Mouse (Mus musculus) hindbrain, embryonic 11.5 days (tissue): ENCODE data around the gene Grrp1. TPM values are rescaled to one million over a fixed set of nuclear protein-coding genes. Genes with fewer than 3 reads are reported as not detected.

Source experiments
- ATAC-seq: fragments of 200-750 bp; cut with Nextera tagmentation; 2 replicates; pipeline ENCODE4 v1.8.0; 2017; ENCODE audit warnings: mild to moderate bottlenecking, moderate TSS enrichment, moderate library complexity; ENCODE audit not compliant: low FRiP score
- DNase-seq: peaks from one replicate; pipeline ENCODE4 v3.0.0-alpha.2; 2015; ENCODE audit warnings: low spot score
- H3K27ac ChIP-seq: fragments of 300-500 bp; sonication (generic); 2 replicates; pipeline ENCODE4 v1.5.1; 2014; ENCODE audit warnings: mild to moderate bottlenecking, low read depth, low read length
- H3K27me3 ChIP-seq: fragments of 300-500 bp; sonication (generic); 2 replicates; pipeline ENCODE4 v1.6.1; 2014; ENCODE audit warnings: mild to moderate bottlenecking, low read length, moderate library complexity, mixed read lengths; ENCODE audit not compliant: control insufficient read depth, insufficient read depth
- H3K36me3 ChIP-seq: fragments of 300-500 bp; sonication (generic); 2 replicates; pipeline ENCODE4 v1.6.1; 2014; ENCODE audit warnings: mild to moderate bottlenecking, low read length, moderate library complexity, mixed read lengths; ENCODE audit not compliant: control insufficient read depth, insufficient read depth
- H3K4me1 ChIP-seq: fragments of 300-500 bp; sonication (generic); replicated peaks from 2 replicates; pipeline ENCODE4 v1.6.1; 2014; ENCODE audit warnings: low read length, mixed read lengths; ENCODE audit not compliant: control insufficient read depth, insufficient read depth
- H3K4me2 ChIP-seq: fragments of 300-500 bp; sonication (generic); replicated peaks from 2 replicates; pipeline ENCODE4 v1.6.1; 2014; ENCODE audit warnings: mild to moderate bottlenecking, low read depth, low read length
- H3K4me3 ChIP-seq: fragments of 300-500 bp; sonication (generic); 2 replicates; pipeline ENCODE4 v1.5.1; 2014; ENCODE audit warnings: low read depth, low read length
- H3K9ac ChIP-seq: fragments of 300-500 bp; sonication (generic); 2 replicates; pipeline ENCODE4 v1.6.1; 2014; ENCODE audit warnings: low read depth, low read length
- H3K9me3 ChIP-seq: fragments of 300-500 bp; sonication (generic); 2 replicates; pipeline ENCODE4 v1.6.1; 2016; ENCODE audit warnings: low read length; ENCODE audit not compliant: control insufficient read depth
- WGBS: fragments of 180-500 bp; shearing (Covaris S2); extraction: QIAGEN DNeasy Blood & Tissue Kit; methylation state at CpG from one replicate; pipeline ENCODE4 v1.1.7; 2014; 5-methylcytosine and 5-hydroxymethylcytosine counted together
- polyA plus RNA-seq: library from polyadenylated mRNA; unstranded; fragments of >200 nt; fragmentation: Nextera tagmentation; extraction: Ambion mirVana; gene quantifications from 2 replicates; pipeline ENCODE4 v1.2.1, GENCODE M21; 2014

Gene Grrp1
- polyA plus RNA-seq, 1 experiment from 2014 or later: 5.1 TPM

DNA sequence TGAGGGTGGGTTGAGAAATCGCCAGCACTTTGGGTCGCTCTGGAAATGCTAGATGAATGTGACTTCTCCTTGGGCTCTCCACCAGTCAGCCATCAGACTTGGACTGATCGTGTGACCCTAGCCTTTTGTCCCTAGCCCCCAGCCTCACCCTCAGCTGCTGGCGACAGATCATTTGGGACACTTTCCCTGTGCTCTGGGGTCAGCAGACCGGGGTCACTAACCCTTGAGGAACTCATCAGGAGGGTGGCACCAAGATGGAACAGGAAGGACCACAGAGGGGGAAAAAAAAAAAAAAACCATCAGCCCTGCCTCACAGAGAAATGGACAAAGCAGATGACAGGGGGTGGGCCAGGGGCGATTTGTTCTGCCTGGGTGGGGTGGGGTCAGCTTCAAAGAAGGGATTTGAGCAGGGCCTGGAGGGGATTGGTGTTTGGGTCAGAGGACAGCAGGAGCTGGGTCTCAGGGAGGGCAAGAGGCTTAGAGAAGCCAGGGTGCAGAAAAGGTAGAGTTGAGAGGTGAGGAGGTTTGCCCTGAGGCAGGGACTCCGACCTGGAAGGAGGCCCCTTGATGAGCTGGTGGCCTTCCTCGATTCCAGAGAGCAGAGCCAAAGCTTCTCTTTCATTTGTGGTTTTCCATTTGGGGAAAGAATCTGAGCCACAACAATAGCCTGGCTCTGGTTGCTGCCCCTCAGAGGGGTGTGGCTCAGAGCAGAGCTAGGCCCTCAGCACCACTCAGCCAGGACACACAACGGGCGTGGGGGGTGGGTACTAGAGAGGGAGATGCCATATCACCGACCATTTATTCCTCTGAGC lies 3.5 kb upstream of the Grrp1 start:
- ATAC-seq: no peak
- peak; percentile 25 for DNase-seq
- WGBS: 4% methylated on average over 11 of the region's 11 CpGs
- Histone ChIP-seq H3K36me3 (no peaks in the 10 kb centered on the region), H3K4me2 (no peak overlapping the region), H3K27me3 (peaks cover 13% of the 10 kb centered on the region), H3K27ac (no peak overlapping the region), H3K9ac (no peak overlapping the region), H3K9me3 (no peaks in the 10 kb centered on the region), H3K4me1 (peaks cover 28% of the 10 kb centered on the region), H3K4me3 (no peak overlapping the region)

DNA sequence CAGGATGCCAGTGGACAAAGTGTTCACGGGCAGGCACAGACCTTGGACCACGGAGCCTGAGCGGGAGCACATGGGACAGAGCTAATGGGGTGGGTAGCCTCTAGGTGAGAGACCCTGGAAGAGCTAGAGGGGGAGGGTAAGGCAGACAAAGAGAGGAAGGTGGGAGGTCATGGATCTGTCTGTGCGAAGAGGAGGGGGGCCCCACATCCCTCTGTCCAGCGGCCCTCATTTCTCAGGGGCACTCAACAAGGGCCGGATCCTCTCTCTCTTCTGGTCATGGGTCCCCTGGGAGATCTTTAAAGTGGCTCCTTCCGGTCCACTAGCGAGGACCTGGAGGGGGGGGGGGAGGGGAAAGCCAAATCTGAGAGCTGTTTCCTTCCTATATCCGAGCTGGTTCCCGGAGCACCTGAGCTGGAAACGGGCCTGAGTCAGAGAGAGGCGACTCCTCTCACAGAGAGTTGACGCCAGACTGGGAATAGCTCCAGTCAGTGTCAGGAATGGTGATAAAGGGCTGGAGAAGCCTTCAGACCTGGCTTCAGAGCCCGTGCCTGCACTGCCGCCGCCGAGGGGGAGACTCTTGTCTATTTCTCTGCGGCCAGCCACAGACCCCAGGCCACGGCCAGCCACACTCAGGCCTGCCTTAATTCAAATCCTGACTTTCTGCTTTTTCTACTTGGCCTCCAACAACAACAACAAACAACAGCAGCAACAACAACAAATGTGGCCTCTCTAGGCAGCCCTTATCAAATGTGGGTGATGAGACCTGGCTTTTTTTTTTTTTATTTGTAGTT lies 2.7 kb upstream of the Grrp1 start:
- peak overlapping the region; percentile 19; the same call in 1 of the 2 replicates for H3K4me2 ChIP-seq
- 2% methylated on average over 18 of the region's 19 CpGs for WGBS
- no peaks in the 10 kb centered on the region for H3K36me3 ChIP-seq
- no peaks in the 10 kb centered on the region for H3K9me3 ChIP-seq
- H3K4me1 ChIP-seq: peaks cover 30% of the 10 kb centered on the region
- H3K9ac ChIP-seq: peak overlapping the region; percentile 20; the same call in 1 of the 2 replicates
- no peak overlapping the region for H3K4me3 ChIP-seq
- ATAC-seq (no peak), DNase-seq (peak; percentile 54)
- H3K27ac ChIP-seq: 0 out of 2 replicates have a peak overlapping the region, but pooled peaks have one; percentile 18
- H3K27me3 ChIP-seq: peaks cover 21% of the 10 kb centered on the region

DNA sequence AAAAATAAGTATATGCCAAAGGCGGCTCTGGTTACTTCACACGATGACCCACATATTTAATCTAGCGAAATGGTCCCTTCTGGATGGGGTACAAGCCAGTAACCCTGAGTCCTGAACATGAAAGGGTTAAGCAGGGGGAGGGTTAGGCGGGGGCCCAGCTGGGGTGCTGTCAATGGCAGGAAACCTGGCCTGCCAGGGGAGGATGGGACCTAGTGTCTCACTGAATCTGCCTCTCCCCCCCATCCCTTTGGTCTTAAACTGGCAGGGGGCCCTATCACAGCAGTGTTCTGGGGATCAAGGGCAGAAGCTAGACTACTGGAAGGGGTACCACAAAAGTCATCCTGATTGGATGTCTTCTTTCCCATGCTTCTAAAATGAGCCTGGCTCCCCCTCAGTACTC lies 1.9 kb upstream of the Grrp1 start:
- WGBS: 12% methylated on average over 4 of the region's 4 CpGs
- H3K4me2 ChIP-seq: no peak overlapping the region
- H3K4me3 ChIP-seq: no peak overlapping the region

DNA sequence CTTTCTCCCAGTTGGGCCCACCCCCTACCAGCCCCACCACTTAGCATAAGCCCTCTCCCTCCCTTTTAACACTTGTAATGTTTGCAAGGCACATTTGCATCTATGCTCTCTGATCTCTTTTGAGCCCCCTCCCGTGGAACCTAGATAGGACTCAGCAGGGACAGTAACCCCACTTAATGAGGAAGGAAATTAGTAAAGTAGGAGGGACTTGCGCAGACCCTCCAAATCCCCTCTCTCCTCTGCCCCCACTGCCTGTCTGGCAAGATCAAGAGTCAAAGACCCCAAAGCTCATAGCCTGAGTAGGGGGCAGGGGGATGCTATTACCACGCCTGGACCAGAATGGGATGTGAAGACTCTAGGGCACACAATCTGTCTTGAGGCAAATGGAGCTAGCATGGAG lies 929 bp upstream of the Grrp1 start:
- 11% methylated on average over 3 of the region's 3 CpGs for WGBS
- H3K4me2 ChIP-seq: no peak overlapping the region
- no peak overlapping the region for H3K4me3 ChIP-seq
- H3K27ac ChIP-seq: no peak overlapping the region
- DNase-seq: no peak
- H3K9ac ChIP-seq: no peak overlapping the region
- no peaks in the 10 kb centered on the region for H3K9me3 ChIP-seq
- no peaks in the 10 kb centered on the region for H3K36me3 ChIP-seq
- H3K4me1 ChIP-seq: peaks cover 32% of the 10 kb centered on the region
- ATAC-seq: no peak
- H3K27me3 ChIP-seq: peaks cover 38% of the 10 kb centered on the region

More for the DNA sequence above, 1.9 kb upstream of the Grrp1 start:
- no peak overlapping the region for H3K27ac ChIP-seq
- H3K27me3 ChIP-seq: peaks cover 27% of the 10 kb centered on the region
- DNase-seq (peak; percentile 31), ATAC-seq (0 out of 2 replicates have a peak, but pooled peaks have one; percentile 15)
- no peaks in the 10 kb centered on the region for H3K36me3 ChIP-seq
- no peaks in the 10 kb centered on the region for H3K9me3 ChIP-seq
- H3K4me1 ChIP-seq: peaks cover 32% of the 10 kb centered on the region
- no peak overlapping the region for H3K9ac ChIP-seq

DNA sequence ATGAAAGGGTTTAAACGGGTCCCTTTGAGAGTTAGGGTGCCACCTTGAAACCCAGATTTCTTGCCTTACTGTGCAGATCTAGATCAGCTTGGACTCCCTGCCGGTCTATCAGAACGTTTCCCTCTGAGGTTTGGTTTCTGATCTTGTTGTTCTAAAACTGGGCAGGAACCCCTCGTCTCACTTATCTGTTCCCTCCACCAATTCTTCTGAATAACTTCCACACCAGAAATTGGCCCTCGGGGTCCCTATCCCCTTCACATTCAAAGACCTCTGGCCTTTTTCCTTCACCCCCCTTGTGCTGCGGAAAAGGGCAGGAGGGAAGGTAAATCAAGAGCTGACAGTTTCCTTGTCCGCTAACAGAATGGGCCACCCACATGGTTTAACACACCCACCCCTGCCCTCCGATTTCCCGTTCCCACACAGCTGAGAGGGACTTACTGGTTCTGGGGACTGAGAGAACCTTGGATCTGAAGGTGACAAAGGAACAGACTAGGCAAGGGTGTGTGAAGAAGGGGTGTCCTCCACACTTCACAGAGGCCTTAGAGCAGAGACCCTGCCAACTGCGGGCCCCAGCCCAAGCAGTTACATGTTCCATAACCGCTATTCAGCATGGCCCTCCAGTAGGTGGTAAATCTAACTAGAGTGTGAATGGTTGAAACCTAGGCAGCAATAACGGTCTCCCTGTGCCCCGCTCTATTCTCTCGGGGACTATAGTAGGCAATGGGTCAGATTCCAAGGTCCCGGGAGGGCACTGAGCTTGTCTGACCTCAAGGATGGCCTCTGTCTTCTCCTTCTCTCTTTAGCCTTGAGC lies 790 bp downstream of the Grrp1 start:
- DNase-seq (peak; percentile 45), ATAC-seq (no peak)
- peaks cover 35% of the 10 kb centered on the region for H3K4me1 ChIP-seq
- no peaks in the 10 kb centered on the region for H3K9me3 ChIP-seq
- peak overlapping the region; percentile 19; the same call in 1 of the 2 replicates for H3K4me3 ChIP-seq
- no peak overlapping the region for H3K27ac ChIP-seq
- 4% methylated on average over 15 of the region's 15 CpGs for WGBS
- H3K4me2 ChIP-seq: peak overlapping the region; percentile 27
- H3K27me3 ChIP-seq: peaks cover 47% of the 10 kb centered on the region
- H3K9ac ChIP-seq: no peak overlapping the region
- H3K36me3 ChIP-seq: no peaks in the 10 kb centered on the region

DNA sequence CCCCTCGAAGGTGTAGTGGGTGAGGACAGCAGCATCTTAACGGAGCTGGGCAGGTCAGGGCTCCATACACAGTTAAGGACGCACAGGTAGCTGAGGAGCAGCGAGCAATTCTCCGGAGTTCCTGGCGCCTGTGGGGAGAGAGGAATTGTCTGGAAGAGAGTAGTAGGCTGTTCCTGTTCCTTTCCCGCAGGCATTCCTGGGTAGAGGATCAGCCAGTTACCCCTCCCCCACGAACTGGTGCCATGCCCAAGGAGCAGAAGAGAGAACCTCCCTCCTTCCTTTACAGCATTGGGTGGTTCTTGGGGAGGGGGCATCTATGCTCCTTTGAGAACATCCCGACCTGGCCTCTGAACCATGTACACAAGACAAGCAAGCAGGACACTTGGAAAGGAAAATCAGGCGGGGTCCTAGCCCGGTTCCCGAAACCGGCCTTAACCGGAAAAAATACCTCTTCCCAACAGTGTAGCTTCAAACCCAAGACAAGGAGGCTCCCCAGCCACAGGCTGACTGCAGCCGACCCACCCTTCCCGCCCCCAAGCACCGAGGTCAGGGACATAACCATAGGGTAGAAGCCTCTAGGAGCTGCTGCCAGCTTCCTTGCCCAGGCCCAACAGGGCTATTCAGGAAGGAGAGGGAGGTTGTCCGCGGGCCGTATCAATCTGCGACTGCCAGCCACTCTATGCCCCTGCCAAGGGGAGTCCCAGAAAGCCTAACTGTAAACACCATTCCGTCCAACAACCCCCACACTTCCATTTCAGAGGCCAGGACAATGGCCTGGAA lies 1.6 kb downstream of the Grrp1 start:
- Histone ChIP-seq H3K36me3 (no peaks in the 10 kb centered on the region), H3K4me3 (peak overlapping the region; percentile 48), H3K27ac (no peak overlapping the region), H3K27me3 (peaks cover 51% of the 10 kb centered on the region), H3K9ac (no peak overlapping the region), H3K4me2 (peak overlapping the region; percentile 83), H3K4me1 (peaks cover 33% of the 10 kb centered on the region), H3K9me3 (no peaks in the 10 kb centered on the region)
- WGBS: 3% methylated on average over 22 of the region's 22 CpGs
- DNase-seq: peak; percentile 55
- no peak for ATAC-seq

DNA sequence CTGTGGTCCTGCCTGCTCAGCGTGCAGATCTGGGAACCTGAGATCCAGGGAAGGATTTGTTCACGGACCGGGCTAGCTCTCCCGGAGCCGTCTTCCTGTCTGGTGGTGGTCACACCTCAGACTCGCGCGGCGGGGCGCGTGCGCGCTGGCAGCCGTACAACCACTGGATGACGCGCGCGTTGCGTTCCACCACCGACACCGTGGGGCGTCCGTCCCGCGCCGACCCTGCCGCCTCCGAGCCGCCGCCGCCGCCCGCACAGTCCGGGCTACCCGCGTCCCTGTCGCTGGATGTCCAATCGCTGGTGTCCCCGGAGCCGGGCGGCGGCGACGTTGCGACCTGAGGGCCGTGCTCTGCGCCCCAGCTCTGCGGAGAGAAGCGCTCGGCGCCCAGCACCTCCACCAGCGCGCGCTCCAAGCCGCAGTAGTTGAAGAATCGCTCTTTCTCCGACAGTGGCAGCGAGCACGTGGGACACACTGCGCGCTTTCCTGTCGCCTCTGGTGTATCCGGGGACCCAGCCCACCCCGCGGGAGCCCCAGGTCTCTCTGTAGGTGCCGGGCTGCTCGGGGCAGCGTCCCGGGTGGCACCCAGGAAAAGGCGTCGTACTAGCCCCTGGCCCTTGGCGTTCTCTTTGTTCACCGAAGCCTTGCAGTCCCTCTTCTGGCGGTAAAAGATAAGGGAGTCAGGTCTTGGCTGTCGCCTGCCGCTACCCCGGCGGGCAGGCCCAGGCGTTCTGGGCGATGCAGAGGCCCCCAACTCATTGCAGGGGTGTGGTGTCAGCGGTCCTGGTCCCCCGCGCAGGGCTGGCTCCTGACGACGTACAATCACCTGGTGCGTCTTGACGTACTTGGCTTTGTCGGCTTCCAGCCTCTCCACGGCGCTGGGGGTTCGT lies 2.4 kb downstream of the Grrp1 start:
- ATAC-seq: peak; percentile 23; the same call in 1 of the 2 replicates
- no peaks in the 10 kb centered on the region for H3K36me3 ChIP-seq
- DNase-seq: peak; percentile 70
- WGBS: under 1% methylated on average over 88 of the region's 91 CpGs
- peak overlapping the region; percentile 83 for H3K4me2 ChIP-seq
- peaks cover 51% of the 10 kb centered on the region for H3K27me3 ChIP-seq
- no peak overlapping the region for H3K27ac ChIP-seq
- peak overlapping the region; percentile 48 for H3K9ac ChIP-seq
- H3K4me3 ChIP-seq: peak overlapping the region; percentile 48
- peaks cover 27% of the 10 kb centered on the region for H3K4me1 ChIP-seq
- no peaks in the 10 kb centered on the region for H3K9me3 ChIP-seq
